Comparison of ENCODE assay signal across 8 mouse cellular contexts in the genomic region with DNA sequence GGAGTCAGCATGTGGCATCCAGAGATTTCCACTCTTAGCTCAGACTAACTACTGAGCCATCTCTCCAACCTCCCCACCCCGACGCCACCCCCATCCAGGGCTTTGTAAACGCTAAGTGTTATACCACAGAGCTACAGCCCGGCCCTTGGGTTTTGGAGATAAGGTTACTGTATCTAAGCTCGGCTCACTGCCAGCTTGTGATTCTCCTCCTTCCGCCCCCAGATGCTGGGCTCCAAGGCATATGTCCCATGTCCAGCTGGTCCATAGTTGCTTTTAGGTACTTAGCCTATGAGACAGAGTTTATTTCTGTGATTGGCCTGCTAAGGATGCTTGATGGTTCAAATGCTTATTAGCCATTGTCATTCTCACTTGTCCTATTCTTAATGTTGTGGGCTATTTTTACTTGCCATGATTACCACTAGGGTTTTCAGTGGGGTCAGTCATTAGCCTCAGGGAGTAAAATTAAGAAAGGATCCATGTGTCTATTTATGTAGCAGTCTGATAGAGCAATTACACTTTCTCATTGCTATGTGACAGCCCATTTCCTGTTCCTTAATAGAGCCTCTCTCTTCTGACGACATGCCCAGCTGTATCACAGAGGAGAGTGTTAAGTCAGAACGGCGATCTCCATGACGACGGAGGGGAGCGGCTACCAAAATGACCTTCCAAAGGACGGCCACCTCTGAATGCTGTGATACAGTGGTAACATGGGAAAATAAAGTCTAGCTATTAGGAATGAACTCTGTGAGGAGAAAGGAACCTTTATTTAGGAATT. TPM values are rescaled to one million over a fixed set of nuclear protein-coding genes. Genes with fewer than 3 reads are reported as not detected.
DNase-seq lines count a peak whose midpoint lies in the region; ATAC-seq and TF ChIP-seq lines count a peak whose summit lies in the region.

No protein-coding gene starts in this region.

- 0 out of 2 replicates have a peak, but pooled peaks have one; percentile 32 for ATAC-seq in hindbrain, embryonic 14.5 days (ENCODE audit: low FRiP score)
- peak; percentile 96 for ATAC-seq in megakaryocyte-erythroid progenitor cell, adult 5-6 weeks (replicated peaks; ENCODE audit: low FRiP score, low TSS enrichment, poor library complexity, severe bottlenecking)

- H3K4me3 ChIP-seq in kidney, adult 2 months (ENCODE audit: insufficient read depth, low read depth, low read length) = no peak overlapping the region
- no peak overlapping the region for H3K4me3 ChIP-seq in hindbrain, embryonic 14.5 days (replicated peaks; ENCODE audit: low read length)

- WGBS in kidney, adult 2 months = 30% methylated on average over 13 of the region's 13 CpGs
- WGBS in hindbrain, embryonic 14.5 days = 65% methylated on average over 13 of the region's 13 CpGs

- TF ChIP-seq POLR2A in kidney, adult 2 months (IDR thresholded peaks at IDR 0.05; ENCODE audit: low read depth, low read length) = no peak

- no peaks in the 10 kb centered on the region for H3K27me3 ChIP-seq in kidney, adult 2 months (replicated peaks; ENCODE audit: control insufficient read depth, insufficient read depth, low read length)
- H3K27me3 ChIP-seq in hindbrain, embryonic 14.5 days (ENCODE audit: control insufficient read depth, insufficient read depth, low read length) = no peaks in the 10 kb centered on the region

- no peak overlapping the region for H3K4me2 ChIP-seq in hindbrain, embryonic 14.5 days (replicated peaks)

- no peaks in the 10 kb centered on the region for H3K36me3 ChIP-seq in kidney, adult 2 months (ENCODE audit: control insufficient read depth, insufficient read depth, low read length)
- no peaks in the 10 kb centered on the region for H3K36me3 ChIP-seq in hindbrain, embryonic 14.5 days (replicated peaks; ENCODE audit: control insufficient read depth, insufficient read depth)

- H3K27ac ChIP-seq in kidney, adult 2 months (ENCODE audit: insufficient read depth, low read depth, low read length) = no peak overlapping the region
- no peak overlapping the region for H3K27ac ChIP-seq in hindbrain, embryonic 14.5 days

- no peak overlapping the region for H3K9ac ChIP-seq in hindbrain, embryonic 14.5 days

- 0 out of 2 replicates have a peak, but pooled peaks cover 2% of the 10 kb centered on the region for H3K4me1 ChIP-seq in kidney, adult 2 months (ENCODE audit: control insufficient read depth, insufficient read depth, low read length)
- peaks cover 4% of the 10 kb centered on the region; the same call in 1 of the 2 replicates for H3K4me1 ChIP-seq in hindbrain, embryonic 14.5 days (replicated peaks; ENCODE audit: control insufficient read depth, insufficient read depth, low read length)

- no peak for TF ChIP-seq CTCF in kidney, adult 2 months (conservative IDR thresholded peaks at IDR 0.05; ENCODE audit: insufficient read depth, insufficient read length, low read depth, low read length)

- H3K9me3 ChIP-seq in hindbrain, embryonic 14.5 days (ENCODE audit: control insufficient read depth, low read length) = no peaks in the 10 kb centered on the region

- DNase-seq in kidney, adult 2 months = peak; percentile 17
- DNase-seq in kidney, adult 9 months = no peak
- DNase-seq in c-Kit-positive CD71-positive TER-119-positive erythroid progenitor cells, embryonic 14.5 days (ENCODE audit: low spot score) = peak; percentile 33
- DNase-seq in hindbrain, embryonic 14.5 days (ENCODE audit: low spot score) = no peak
- DNase-seq in gastrocnemius, adult 18-20 months (ENCODE audit: low spot score) = no peak
- DNase-seq in cerebellum, adult 11 months = no peak
- DNase-seq in cerebellum, postnatal 25 days = no peak

RNA-seq across cellular contexts. Expression of a gene that starts 5.8 kb away (rescaled TPM):
- polyA plus RNA-seq in kidney, adult 2 months (2012; rRNA removed) = 24.4 and 40.3 TPM in 2 replicates
- polyA plus RNA-seq in hindbrain, embryonic 14.5 days (2014; fragmentation: Nextera tagmentation; extraction: Ambion mirVana) = 414 and 438 TPM in 2 replicates
- 385 and 389 TPM in 2 replicates for total RNA-seq in megakaryocyte-erythroid progenitor cell, adult 5-6 weeks (2014; fragmentation: Nextera tagmentation)
- total RNA-seq in megakaryocyte-erythroid progenitor cell, adult 5-6 weeks (2017) = 923 and 1,111 TPM in 2 replicates
- 100 to 1,000 TPM in 1 of 2 experiments, 10 to 100 TPM in 1; 98.3 to 113 TPM for total RNA-seq in gastrocnemius, adult 18-20 months (2021)

RNA-seq across cellular contexts. Expression of a gene that starts 47.0 kb away (rescaled TPM):
- 19.5 and 20.6 TPM in 2 replicates for polyA plus RNA-seq in kidney, adult 2 months (2012; rRNA removed)
- 41.8 and 52.1 TPM in 2 replicates for polyA plus RNA-seq in hindbrain, embryonic 14.5 days (2014; fragmentation: Nextera tagmentation; extraction: Ambion mirVana)
- total RNA-seq in megakaryocyte-erythroid progenitor cell, adult 5-6 weeks (2014; fragmentation: Nextera tagmentation) = 69.4 and 88.5 TPM in 2 replicates
- total RNA-seq in megakaryocyte-erythroid progenitor cell, adult 5-6 weeks (2017) = 125 and 179 TPM in 2 replicates
- total RNA-seq in gastrocnemius, adult 18-20 months (2021) = 10 to 100 TPM; 50.1 to 54.6 TPM

RNA-seq across cellular contexts. Expression of a gene that starts 51.6 kb away (rescaled TPM):
- polyA plus RNA-seq in kidney, adult 2 months (2012; rRNA removed) = 33.0 and 37.0 TPM in 2 replicates
- 0.12 TPM in 1 of 2 replicates, not detected in the other for polyA plus RNA-seq in hindbrain, embryonic 14.5 days (2014; fragmentation: Nextera tagmentation; extraction: Ambion mirVana)
- not detected in 2 replicates for total RNA-seq in megakaryocyte-erythroid progenitor cell, adult 5-6 weeks (2014; fragmentation: Nextera tagmentation)
- not detected in 2 replicates for total RNA-seq in megakaryocyte-erythroid progenitor cell, adult 5-6 weeks (2017)
- total RNA-seq in gastrocnemius, adult 18-20 months (2021) = 10 to 100 TPM in 1 of 2 experiments, 1 to 10 TPM in 1; 8.2 to 11.4 TPM

Comparison
In these comparisons a context has a peak if more than half of its experiments do, and no peak if none do; other contexts are left out.
1. DNase-seq: peak in kidney, adult 2 months (single experiment) and c-Kit-positive CD71-positive TER-119-positive erythroid progenitor cells, embryonic 14.5 days (single experiment); none in kidney, adult 9 months (single experiment), hindbrain, embryonic 14.5 days (single experiment), gastrocnemius, adult 18-20 months (single experiment), cerebellum, adult 11 months (single experiment) and cerebellum, postnatal 25 days (0 of 2).
2. RNA of a gene that starts 51.6 kb away (total RNA-seq): 8.2 to 11.4 TPM in gastrocnemius, adult 18-20 months; not detected in megakaryocyte-erythroid progenitor cell, adult 5-6 weeks; every median in the first group is over 4 times any median in the second.